Mouse (Mus musculus): ENCODE measurements around the gene Cdc6.

GRCm38 (mm10) chr11:98950484-98950883 lies 42.9 kb downstream of the Cdc6 start:
- TF ChIP-seq TAL1 (IDR thresholded peaks at IDR 0.05; ENCODE audit: low read length) (no peak), GATA1 (IDR thresholded peaks at IDR 0.05; ENCODE audit: low read length) (no peak)

Data from erythroblast, embryonic 14.5 days (primary cell).